Mouse (Mus musculus) T-helper 1 cell (primary cell): ENCODE results near the gene Agxt.

ENCODE experiments used
- in situ Hi-C: fragments of 300-600 bp; cut with MboI, MseI; formaldehyde crosslinking; loops from one replicate; pipeline ENCODE4 v1.15.1; 2025; ENCODE audit warnings: high pct_unique_total_duplicates

Gene Agxt

GRCm38 (mm10) chr1:93135036-93135526, at the start of gene Agxt:
Agxt (plus strand) TSS chr1:93135240.
- in situ Hi-C loops: no loop called here

- in situ Hi-C loops: no loop called here
These were observed 42.5 kb upstream of the Agxt start for GRCm38 (mm10) chr1:93092582-93092981.

DNA sequence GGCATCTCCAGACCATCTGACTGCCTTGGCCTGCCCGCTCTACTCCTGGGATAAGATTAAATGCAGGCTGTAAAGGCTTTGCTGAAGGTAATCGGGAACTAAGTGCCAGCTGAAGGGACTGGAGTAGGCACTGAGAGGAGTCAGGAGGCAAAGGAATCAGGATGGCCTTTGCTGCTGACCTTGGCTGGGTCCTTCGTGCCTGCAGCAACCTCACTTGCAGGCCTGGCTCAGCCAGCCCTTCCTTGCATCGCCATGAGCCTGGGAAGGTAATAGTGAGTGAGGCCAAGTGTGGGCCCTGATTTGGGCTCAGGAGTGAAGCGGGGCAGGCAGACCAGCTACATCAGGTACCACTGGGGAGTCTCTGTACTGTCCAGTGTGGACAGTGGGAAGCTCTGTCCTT, 36.1 kb upstream of the Agxt start:
- in situ Hi-C loops: no loop called here

DNA sequence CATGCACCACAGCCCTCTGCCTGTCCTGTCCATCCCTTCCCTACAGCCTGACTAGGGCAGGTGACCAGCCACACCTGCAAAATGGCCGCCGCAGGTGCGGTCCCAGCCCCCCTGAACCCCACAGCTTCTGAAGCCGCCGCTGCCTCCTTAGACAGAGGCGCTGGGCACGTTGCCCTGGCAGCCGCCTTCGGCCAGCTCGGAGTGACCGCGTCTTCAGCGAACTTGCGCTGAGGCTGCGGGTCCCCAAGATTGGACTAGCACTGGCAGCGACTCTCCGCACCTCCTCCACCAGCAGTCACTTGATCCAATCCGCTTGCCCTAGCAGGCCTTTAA, 34.8 kb upstream of the Agxt start:
- in situ Hi-C loops: no loop called here

- in situ Hi-C loops: no loop called here
These were observed 34.2 kb upstream of the Agxt start for GRCm38 (mm10) chr1:93100576-93101491.

DNA sequence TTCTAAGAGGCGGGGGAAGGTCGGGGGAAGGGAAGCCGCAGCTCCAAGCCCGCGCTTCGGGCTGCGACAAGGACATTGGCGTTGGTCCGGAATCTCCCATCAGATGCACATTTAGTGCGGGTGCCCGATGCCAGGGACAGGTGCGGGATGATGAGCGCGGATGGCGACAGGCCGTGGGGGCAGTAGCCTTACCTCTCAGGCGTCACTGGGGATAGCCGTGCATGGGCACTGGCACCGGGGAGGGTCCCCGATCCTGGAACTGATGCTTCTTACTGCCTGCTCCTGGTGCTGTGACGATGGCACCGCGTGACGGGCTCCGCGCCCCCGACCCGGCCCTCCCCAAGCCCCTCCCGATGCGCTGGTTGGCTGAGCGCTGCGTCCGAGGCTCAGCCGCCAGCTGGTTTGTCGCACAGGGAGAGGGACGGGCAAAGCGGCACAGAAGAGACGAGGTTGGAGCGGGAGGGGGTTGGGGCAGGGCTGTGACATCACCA, 33.4 kb upstream of the Agxt start, which contains the start of gene Kif1a:
TSS of gene Kif1a (minus strand) at position 381 of the 491 bp plus-strand sequence.
- in situ Hi-C loops: no loop called here

DNA sequence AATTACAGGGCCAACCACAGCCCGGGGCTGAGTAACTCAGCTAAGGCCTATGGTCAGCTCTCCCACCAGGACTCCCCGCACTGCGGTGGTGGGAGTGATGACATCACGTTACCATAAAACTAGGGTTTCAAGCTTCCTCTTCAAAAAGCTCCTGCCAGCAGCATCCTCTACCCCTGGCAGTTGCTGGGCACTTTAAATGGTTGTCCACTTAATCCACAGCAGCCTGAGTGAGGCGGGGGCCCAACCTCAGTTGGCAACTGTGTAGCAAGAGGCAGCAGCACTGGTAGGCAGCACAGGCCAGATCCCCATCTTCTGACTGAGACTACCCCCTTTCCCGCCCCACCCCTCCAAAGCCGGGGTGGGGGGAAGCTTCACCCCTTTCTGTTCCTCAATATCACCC, 32.3 kb upstream of the Agxt start:
- in situ Hi-C loops: no loop called here

DNA sequence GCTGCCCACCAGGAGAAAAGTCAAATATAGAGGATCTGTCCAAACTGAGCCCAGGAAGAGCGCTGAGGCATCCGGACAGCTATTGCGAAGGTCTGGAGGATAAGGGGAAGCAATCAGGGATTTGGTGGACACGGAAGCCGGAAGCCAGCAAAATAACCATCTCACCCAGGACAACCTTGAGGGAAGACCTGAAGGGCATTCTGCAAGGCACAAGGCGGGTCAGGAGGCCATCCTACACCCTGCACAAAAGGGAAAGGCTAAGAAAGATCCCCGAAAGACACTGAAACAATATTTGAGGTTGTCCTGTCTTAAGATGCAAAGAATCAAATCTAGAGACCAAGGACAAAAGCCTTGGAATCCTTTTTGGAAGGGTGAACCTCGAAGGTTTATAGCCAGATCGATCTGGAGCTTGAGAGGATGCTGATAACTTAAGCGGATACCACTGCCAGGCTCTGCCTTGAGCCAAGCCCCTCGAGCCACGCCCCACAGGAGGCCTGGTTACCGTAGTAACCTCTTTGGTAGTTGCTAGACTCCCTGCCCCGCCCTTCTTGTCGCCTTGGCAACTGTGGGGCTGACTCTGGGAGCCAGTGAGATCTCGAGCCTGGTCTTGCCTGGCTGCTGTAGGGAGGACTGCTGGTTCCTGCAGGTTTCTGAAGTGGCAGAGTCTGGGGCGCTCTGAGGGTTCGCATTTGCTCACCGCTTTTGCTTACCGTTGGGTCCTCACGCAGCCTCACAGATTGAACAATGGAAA, 20.2 kb upstream of the Agxt start:
- in situ Hi-C loops: no loop called here

DNA sequence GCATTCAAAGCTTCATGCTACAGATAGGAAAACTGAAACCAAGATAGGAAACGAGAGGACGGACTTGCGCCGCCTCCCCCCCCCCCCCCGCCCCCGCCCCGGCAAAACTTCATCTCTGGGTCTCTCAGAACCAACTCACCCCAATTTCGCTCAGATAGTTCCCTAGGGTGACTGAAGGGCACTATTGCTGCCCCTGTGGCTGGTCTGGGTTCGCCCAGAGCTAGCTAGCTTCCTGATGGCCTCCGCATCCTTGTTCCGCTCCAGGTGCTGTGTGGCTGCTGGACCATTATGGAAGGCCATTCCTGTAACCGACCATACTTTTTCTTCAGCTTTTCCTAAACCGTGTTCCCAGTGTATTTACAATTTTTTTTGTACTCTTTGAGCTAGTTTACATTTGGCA, 19.6 kb upstream of the Agxt start:
- in situ Hi-C loops: no loop called here

DNA sequence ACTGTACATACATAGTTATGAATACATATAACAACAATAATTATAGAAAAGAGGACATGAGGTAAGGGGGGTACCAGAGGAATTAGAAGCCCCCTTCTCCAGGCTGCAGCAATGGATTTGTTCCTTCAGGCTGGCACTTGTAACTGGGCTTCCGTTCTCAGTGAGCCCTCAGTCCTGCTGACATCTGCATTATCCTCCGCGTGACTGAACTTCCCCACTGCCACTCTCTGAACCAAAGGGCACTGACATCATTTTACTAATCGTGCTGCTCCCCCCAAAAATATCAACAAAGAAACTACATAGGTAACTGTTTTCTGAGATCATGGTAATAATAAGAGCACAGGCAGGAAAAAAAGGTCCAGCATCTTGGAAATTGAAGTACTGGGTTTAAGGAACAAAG, 16.2 kb upstream of the Agxt start:
- in situ Hi-C loops: no loop called here

GRCm38 (mm10) chr1:93123179-93123854, 11.7 kb upstream of the Agxt start:
- in situ Hi-C loops: no loop called here

GRCm38 (mm10) chr1:93124066-93124465, 11.0 kb upstream of the Agxt start:
- in situ Hi-C loops: no loop called here

GRCm38 (mm10) chr1:93125256-93125655, 9.8 kb upstream of the Agxt start:
- in situ Hi-C loops: no loop called here

DNA sequence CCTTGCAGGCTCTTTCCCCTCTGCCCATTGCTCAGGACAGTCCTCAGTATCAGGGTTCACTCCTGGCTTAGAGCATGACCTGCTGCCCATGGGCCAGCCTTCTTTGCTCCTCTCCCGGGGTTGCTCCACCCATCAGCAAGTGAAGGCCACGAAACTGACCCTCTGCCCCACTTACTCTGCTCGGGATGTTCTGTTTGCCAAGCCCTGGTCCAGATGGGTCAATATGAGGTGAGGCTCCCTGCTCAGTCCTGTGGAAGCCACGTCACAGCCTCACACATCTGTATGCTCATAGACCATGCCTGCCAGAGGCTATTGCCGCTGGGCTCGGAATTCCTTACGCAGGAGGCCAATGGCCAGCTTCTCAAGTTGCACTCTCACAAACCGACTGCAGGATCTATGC, 6.8 kb upstream of the Agxt start:
- in situ Hi-C loops: no loop called here

DNA sequence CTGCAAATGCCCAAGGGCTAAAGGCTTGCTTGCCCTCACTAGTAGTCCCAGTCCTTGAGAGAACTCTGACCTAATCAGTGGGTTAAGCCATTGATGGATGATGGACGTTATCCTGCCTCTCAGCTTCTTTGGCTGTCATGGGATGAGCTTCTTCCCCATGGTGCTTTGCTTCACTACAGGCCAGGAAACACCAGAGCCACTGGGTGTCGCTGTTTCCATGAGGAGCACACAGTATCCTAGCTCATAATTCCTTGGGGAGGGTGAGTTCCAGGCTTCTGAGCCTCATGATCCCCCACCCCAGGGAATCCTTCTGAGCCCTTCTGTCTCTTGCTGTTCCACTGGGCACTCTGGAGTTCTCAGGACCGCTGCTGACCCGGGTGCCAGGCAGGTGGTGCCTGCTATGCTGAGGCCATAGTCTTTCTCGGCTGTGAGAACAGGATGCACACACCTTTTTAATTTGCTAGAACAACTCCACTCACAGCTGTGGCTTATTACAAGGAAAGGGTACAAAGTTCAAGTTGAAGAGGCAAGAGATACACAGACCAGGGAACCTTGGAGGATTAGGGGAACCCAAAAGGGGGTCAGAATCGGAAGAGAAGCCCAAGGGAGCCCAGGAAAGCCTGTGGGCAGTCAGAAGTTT, 6.2 kb upstream of the Agxt start:
- in situ Hi-C loops: no loop called here

DNA sequence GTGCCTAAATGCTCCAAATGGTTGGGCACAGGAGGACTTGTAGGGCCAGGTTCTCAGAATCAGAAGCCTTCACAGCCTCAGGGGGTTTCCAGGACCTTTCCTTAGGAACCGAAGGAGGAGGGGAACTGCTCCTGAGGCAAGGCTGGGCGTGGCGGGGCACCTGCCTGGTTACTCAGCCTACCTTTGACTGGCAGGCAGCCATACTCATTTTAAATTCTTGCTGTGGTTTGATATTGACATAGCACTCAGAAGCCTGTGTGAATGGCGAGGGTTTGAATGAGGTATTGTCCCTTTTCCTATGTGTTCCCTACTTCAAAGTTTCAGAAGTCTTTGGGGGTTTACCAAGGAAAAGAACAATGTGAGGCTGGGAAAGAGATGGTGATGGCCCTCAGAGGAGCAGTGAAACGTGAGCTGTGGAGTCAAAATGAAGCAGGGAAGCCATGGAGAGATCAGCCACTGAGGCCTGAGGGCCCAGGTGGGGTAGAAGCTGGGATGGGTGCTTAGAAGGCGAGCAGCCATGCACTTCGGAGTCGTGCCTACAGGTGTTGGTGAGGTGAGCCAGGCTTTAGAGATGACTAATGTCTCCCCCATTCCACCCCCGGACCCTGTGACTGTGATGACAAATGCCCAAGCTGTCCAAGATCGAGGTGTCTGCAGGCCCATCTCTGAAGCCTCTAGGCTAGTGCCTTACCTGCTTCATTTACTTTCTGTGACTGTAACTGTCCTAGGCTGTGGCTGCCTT, 4.6 kb upstream of the Agxt start:
- in situ Hi-C loops: no loop called here

DNA sequence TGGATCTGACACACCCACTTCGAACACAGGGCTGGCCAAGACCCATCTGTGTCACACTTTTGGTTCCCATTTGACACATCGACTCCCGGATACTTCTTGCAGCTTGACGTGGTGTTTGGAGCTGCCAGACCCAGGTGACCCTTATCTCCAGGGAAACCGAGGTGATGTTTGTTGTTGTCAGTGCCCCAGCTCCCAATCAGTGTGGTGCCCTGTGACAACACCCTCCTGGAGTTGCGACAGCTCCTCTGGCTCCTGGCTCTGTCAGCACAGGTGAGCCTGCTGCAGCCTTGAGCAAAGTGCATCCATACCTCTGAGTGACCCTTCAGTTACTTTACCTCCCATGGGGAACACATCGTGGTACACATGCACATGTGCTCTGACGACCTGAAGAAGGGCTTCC, 2.4 kb upstream of the Agxt start:
- in situ Hi-C loops: no loop called here

- in situ Hi-C loops: no loop called here
These were observed 3.5 kb downstream of the Agxt start for GRCm38 (mm10) chr1:93138534-93138933.

DNA sequence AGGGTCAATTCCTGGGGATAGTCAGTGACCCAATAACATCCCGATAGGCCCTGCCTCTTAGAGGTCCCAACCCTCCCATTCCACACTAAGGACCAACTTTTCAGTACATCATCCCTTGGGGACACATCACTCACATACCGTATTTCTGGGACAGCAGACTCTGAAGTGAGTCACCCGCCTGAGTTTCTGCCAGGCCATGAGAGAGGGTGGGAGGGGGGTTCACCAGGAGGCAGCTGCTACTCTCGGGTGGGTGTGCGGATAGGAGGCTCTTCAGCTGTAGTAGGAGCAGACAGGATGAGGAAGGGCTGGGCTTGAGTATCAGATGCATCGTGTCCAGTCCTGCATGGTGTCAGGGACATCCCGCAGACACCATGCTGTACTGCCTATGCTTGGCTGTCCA, 4.7 kb downstream of the Agxt start:
- in situ Hi-C loops: loop anchor here (10.0 kb wide), 1 partner anchor 1805 kb away; no protein-coding TSS in a partner anchor

DNA sequence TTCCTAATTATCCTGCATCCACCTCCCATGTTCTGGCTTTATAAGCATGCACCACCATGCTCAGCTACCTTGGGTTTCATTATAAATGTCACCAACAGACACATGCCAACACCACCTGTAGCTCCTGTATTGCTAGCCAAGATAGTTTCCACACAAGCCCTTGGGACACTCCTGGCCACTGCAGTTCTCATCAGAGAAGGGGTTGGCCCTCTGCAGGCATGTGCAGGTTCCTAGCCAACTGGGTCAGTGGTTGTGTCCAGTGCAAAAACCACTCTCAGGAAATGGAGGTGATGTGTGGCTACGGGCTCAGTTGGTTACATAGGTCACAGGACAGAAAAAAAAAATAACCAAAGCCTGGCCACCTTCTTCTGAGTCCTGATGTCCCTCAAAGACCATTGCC, 7.8 kb downstream of the Agxt start:
- in situ Hi-C loops: loop anchor here (10.0 kb wide), 1 partner anchor 1808 kb away; no protein-coding TSS in a partner anchor

- in situ Hi-C loops: loop anchor here (10.0 kb wide), 1 partner anchor 1809 kb away; no protein-coding TSS in a partner anchor
These were observed 9.1 kb downstream of the Agxt start for GRCm38 (mm10) chr1:93144176-93144575.
